Comparison of ENCODE assay signal across 32 mouse cellular contexts in genomic region chr1:104029670-104030069, GRCm38 (mm10).
DNase-seq lines count a peak whose midpoint lies in the region; ATAC-seq lines count a peak whose summit lies in the region.
"Had no signal": no experiment of that assay in that cellular context is flagged by ENCODE, and none has a peak within 500 bp of the region (broad histone marks: within the 10 kb centered on the region; RNA-seq: fewer than 3 reads in every experiment).

No protein-coding gene starts in this region.

- H3K4me3 ChIP-seq in forebrain, embryonic 13.5 days, result no peak overlapping the region
- no peak overlapping the region for H3K4me3 ChIP-seq in forebrain, embryonic 10.5 days
- no peak overlapping the region for H3K4me3 ChIP-seq in midbrain, embryonic 12.5 days
- H3K4me3 ChIP-seq in midbrain, embryonic 10.5 days, result no peak overlapping the region
- no peak overlapping the region for H3K4me3 ChIP-seq in midbrain, embryonic 13.5 days (replicated peaks)
- H3K4me3 ChIP-seq in midbrain, embryonic 16.5 days (ENCODE audit: low read depth, low read length), result no peak overlapping the region
- H3K4me3 ChIP-seq: embryonic facial prominence, embryonic 10.5 days; embryonic facial prominence, embryonic 13.5 days; erythroblast, embryonic 14.5 days; heart, adult 2 months; heart, embryonic 10.5 days; heart, embryonic 13.5 days had no signal

- no peaks in the 10 kb centered on the region for H3K36me3 ChIP-seq in forebrain, embryonic 13.5 days (ENCODE audit: poor library complexity, severe bottlenecking)
- no peaks in the 10 kb centered on the region for H3K36me3 ChIP-seq in forebrain, embryonic 10.5 days (replicated peaks)
- no peaks in the 10 kb centered on the region for H3K36me3 ChIP-seq in midbrain, embryonic 12.5 days
- H3K36me3 ChIP-seq in midbrain, embryonic 10.5 days, result no peaks in the 10 kb centered on the region
- H3K36me3 ChIP-seq in midbrain, embryonic 13.5 days, result no peaks in the 10 kb centered on the region
- H3K36me3 ChIP-seq in midbrain, embryonic 16.5 days (ENCODE audit: control insufficient read depth, insufficient read depth, low read length), result no peaks in the 10 kb centered on the region
- H3K36me3 ChIP-seq: embryonic facial prominence, embryonic 10.5 days; embryonic facial prominence, embryonic 13.5 days; G1E; heart, embryonic 10.5 days; heart, embryonic 13.5 days had no signal

- no peaks in the 10 kb centered on the region for H3K27me3 ChIP-seq in forebrain, embryonic 13.5 days
- no peaks in the 10 kb centered on the region for H3K27me3 ChIP-seq in forebrain, embryonic 10.5 days (ENCODE audit: poor library complexity, severe bottlenecking)
- no peaks in the 10 kb centered on the region for H3K27me3 ChIP-seq in midbrain, embryonic 12.5 days
- no peaks in the 10 kb centered on the region for H3K27me3 ChIP-seq in midbrain, embryonic 10.5 days (ENCODE audit: low read depth, poor library complexity, severe bottlenecking)
- no peaks in the 10 kb centered on the region for H3K27me3 ChIP-seq in midbrain, embryonic 13.5 days
- no peaks in the 10 kb centered on the region for H3K27me3 ChIP-seq in midbrain, embryonic 16.5 days (ENCODE audit: control insufficient read depth, insufficient read depth, low read depth, low read length)
- H3K27me3 ChIP-seq: CH12.LX; embryonic facial prominence, embryonic 13.5 days; heart, embryonic 13.5 days; Patski had no signal

- H3K4me2 ChIP-seq in forebrain, embryonic 13.5 days, result no peak overlapping the region
- no peak overlapping the region for H3K4me2 ChIP-seq in midbrain, embryonic 12.5 days (replicated peaks)
- no peak overlapping the region for H3K4me2 ChIP-seq in midbrain, embryonic 13.5 days (replicated peaks)
- no peak overlapping the region for H3K4me2 ChIP-seq in midbrain, embryonic 16.5 days (ENCODE audit: low read length)
- H3K4me2 ChIP-seq: embryonic facial prominence, embryonic 13.5 days; heart, embryonic 13.5 days; hindbrain, embryonic 14.5 days had no signal

- H3K27ac ChIP-seq in forebrain, embryonic 13.5 days, result no peak overlapping the region
- H3K27ac ChIP-seq in forebrain, embryonic 10.5 days, result no peak overlapping the region
- 0 out of 2 replicates have a peak overlapping the region, but pooled peaks have one; percentile 54 for H3K27ac ChIP-seq in midbrain, embryonic 12.5 days (replicated peaks)
- no peak overlapping the region for H3K27ac ChIP-seq in midbrain, embryonic 10.5 days (replicated peaks)
- H3K27ac ChIP-seq in midbrain, embryonic 13.5 days, result no peak overlapping the region
- H3K27ac ChIP-seq in midbrain, embryonic 16.5 days (ENCODE audit: low read length), result no peak overlapping the region
- H3K27ac ChIP-seq: embryonic facial prominence, embryonic 10.5 days; embryonic facial prominence, embryonic 13.5 days; heart, adult 2 months; heart, embryonic 10.5 days; heart, embryonic 13.5 days; hindbrain, embryonic 14.5 days; hindbrain, postnatal 0 days had no signal

- H3K9me3 ChIP-seq in forebrain, embryonic 13.5 days (replicated peaks), result no peaks in the 10 kb centered on the region
- H3K9me3 ChIP-seq in forebrain, embryonic 10.5 days, result no peaks in the 10 kb centered on the region
- no peaks in the 10 kb centered on the region for H3K9me3 ChIP-seq in midbrain, embryonic 12.5 days
- no peaks in the 10 kb centered on the region for H3K9me3 ChIP-seq in midbrain, embryonic 10.5 days (replicated peaks)
- no peaks in the 10 kb centered on the region for H3K9me3 ChIP-seq in midbrain, embryonic 13.5 days
- H3K9me3 ChIP-seq in midbrain, embryonic 16.5 days (replicated peaks; ENCODE audit: control insufficient read depth, low read length, poor library complexity, severe bottlenecking), result no peaks in the 10 kb centered on the region
- H3K9me3 ChIP-seq: embryonic facial prominence, embryonic 10.5 days; embryonic facial prominence, embryonic 13.5 days; heart, embryonic 10.5 days; heart, embryonic 13.5 days had no signal

- DNase-seq in forebrain, embryonic 10.5 days (ENCODE audit: extremely low spot score, low spot score), result no peak
- no peak for DNase-seq in midbrain, embryonic 10.5 days (ENCODE audit: low spot score)
- DNase-seq in layer of hippocampus, adult 11-12 months (ENCODE audit: low spot score), result no peak
- DNase-seq in embryo, embryonic 10.5 days (ENCODE audit: low spot score), result no peak
- DNase-seq: adrenal gland, postnatal 10 days; adrenal gland, postnatal 36 days; B cell, adult 2 months; cerebellum, adult 11 months; cerebellum, adult 2 months; cerebellum, adult 9-11 months; cerebellum, postnatal 25 days; embryo, embryonic 11 days; gastrocnemius, postnatal 36 days; heart, adult 2 months; heart, postnatal 14 days; heart, postnatal 4 days had no signal

- ATAC-seq in forebrain, embryonic 13.5 days, result peak; percentile 59
- ATAC-seq in midbrain, embryonic 12.5 days (ENCODE audit: low FRiP score, low read depth), result peak; percentile 91
- ATAC-seq in midbrain, embryonic 13.5 days, result peak; percentile 84
- peak; percentile 54; the same call in 1 of the 2 replicates for ATAC-seq in midbrain, embryonic 16.5 days
- ATAC-seq: hindbrain, postnatal 0 days; inflammation-experienced regulatory T-cells, adult 6 months; intestine, embryonic 16.5 days; Patski had no signal

- H3K9ac ChIP-seq in forebrain, embryonic 13.5 days, result no peak overlapping the region
- no peak overlapping the region for H3K9ac ChIP-seq in midbrain, embryonic 12.5 days (replicated peaks)
- no peak overlapping the region for H3K9ac ChIP-seq in midbrain, embryonic 13.5 days (replicated peaks)
- H3K9ac ChIP-seq in midbrain, embryonic 16.5 days (ENCODE audit: low read depth, low read length), result no peak overlapping the region
- H3K9ac ChIP-seq: embryonic facial prominence, embryonic 13.5 days; heart, embryonic 13.5 days; hindbrain, embryonic 14.5 days had no signal

- peaks cover 3% of the 10 kb centered on the region; the same call in 1 of the 2 replicates for H3K4me1 ChIP-seq in forebrain, embryonic 13.5 days
- H3K4me1 ChIP-seq in forebrain, embryonic 10.5 days, result no peaks in the 10 kb centered on the region
- no peaks in the 10 kb centered on the region for H3K4me1 ChIP-seq in midbrain, embryonic 12.5 days
- H3K4me1 ChIP-seq in midbrain, embryonic 10.5 days, result peaks cover 3% of the 10 kb centered on the region
- no peaks in the 10 kb centered on the region for H3K4me1 ChIP-seq in midbrain, embryonic 13.5 days (replicated peaks)
- no peaks in the 10 kb centered on the region for H3K4me1 ChIP-seq in midbrain, embryonic 16.5 days (ENCODE audit: control insufficient read depth, insufficient read depth, low read length)
- H3K4me1 ChIP-seq: embryonic facial prominence, embryonic 10.5 days; embryonic facial prominence, embryonic 13.5 days; heart, embryonic 10.5 days; heart, embryonic 13.5 days had no signal
